In the genomic region with DNA sequence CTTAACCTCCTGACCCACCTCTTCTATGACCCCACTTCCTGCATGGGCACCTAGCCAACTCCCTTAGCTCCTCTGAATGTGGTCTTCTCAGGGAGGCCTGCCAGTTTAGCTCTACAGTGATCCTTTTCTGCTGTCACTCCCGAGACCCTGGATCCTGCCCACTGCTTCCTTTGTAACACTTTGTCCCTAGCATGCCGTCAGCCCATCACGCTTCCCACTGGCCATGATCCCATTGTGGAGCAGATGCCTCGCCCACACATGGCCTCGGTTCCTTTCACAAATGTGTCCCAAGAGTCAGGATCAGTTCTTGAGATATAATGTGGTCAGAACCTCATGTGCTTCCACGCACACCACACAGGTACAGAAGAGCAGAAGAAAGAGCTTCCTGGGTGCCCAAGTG, we compare ENCODE assay signal across 10 mouse cellular contexts. TPM values are rescaled to one million over a fixed set of nuclear protein-coding genes. Genes with fewer than 3 reads are reported as not detected.
DNase-seq lines count a peak whose midpoint lies in the region; ATAC-seq and TF ChIP-seq lines count a peak whose summit lies in the region.
"Had no signal": no experiment of that assay in that cellular context is flagged by ENCODE, and none has a peak within 500 bp of the region (broad histone marks: within the 10 kb centered on the region; RNA-seq: fewer than 3 reads in every experiment).

No protein-coding gene starts in this region.

- no peak for TF ChIP-seq CTCF in layer of hippocampus, adult 2 months (conservative IDR thresholded peaks at IDR 0.05)

- peak in 1 of 2 experiments; percentile 43 for DNase-seq in layer of hippocampus, adult 2 months (ENCODE audit: low spot score in 2 of 2)
- DNase-seq in layer of hippocampus, adult 8-10 months (ENCODE audit: low spot score in 2 of 2) = no peak
- DNase-seq in 416B (ENCODE audit: low read depth) = peak; percentile 39
- DNase-seq in cerebellum, adult 11-12 months = peak; percentile 79
- peak; percentile 67 to 69 for DNase-seq in cerebellum, postnatal 14 days
- DNase-seq: right cerebral cortex, postnatal 4 days; thymus, adult 2 months had no signal

- no peak for ATAC-seq in megakaryocyte progenitor cell, adult 5-6 weeks (replicated peaks; ENCODE audit: poor library complexity)
- ATAC-seq in granulocyte monocyte progenitor cell, adult 5-6 weeks (replicated peaks; ENCODE audit: poor library complexity, severe bottlenecking) = no peak

- peak overlapping the region; percentile 77 for H3K27ac ChIP-seq in layer of hippocampus, adult 2 months
- H3K27ac ChIP-seq: lung, embryonic 15.5 days had no signal

- H3K4me3 ChIP-seq in layer of hippocampus, adult 2 months = peak overlapping the region; percentile 2; the same call in 1 of the 2 replicates
- H3K4me3 ChIP-seq: lung, embryonic 15.5 days had no signal

RNA-seq across cellular contexts. Expression of a gene that starts 21.3 kb away (rescaled TPM):
- 100 to 1,000 TPM; 291 to 304 TPM for total RNA-seq in layer of hippocampus, adult 2 months (2021)
- 100 to 1,000 TPM; 221 to 255 (median 242) TPM for total RNA-seq in layer of hippocampus, adult 8-10 months (2022)
- not detected in 2 replicates for total RNA-seq in megakaryocyte progenitor cell, adult 5-6 weeks (2015)
- not detected in 2 replicates for total RNA-seq in megakaryocyte progenitor cell, adult 5-6 weeks (2017)
- total RNA-seq in granulocyte monocyte progenitor cell, adult 5-6 weeks (2014; fragmentation: Nextera tagmentation) = not detected in 2 replicates
- total RNA-seq in granulocyte monocyte progenitor cell, adult 5-6 weeks (2017) = not detected in 2 replicates

Comparison
In these comparisons a context has a peak if more than half of its experiments do, and no peak if none do; other contexts are left out.
1. DNase-seq: peak in 416B (single experiment), cerebellum, adult 11-12 months (single experiment) and cerebellum, postnatal 14 days (2 of 2); none in layer of hippocampus, adult 8-10 months (0 of 2).
2. RNA of a gene that starts 21.3 kb away (total RNA-seq): 291 to 304 TPM in layer of hippocampus, adult 2 months and 221 to 255 TPM in layer of hippocampus, adult 8-10 months; not detected in megakaryocyte progenitor cell, adult 5-6 weeks and not detected in granulocyte monocyte progenitor cell, adult 5-6 weeks; every median in the first group is over 100 times any median in the second.